Mouse (Mus musculus) lung, embryonic 14.5 days (tissue): ENCODE measurements around the gene Bbs9. TPM values are rescaled to one million over a fixed set of nuclear protein-coding genes. Genes with fewer than 3 reads are reported as not detected.

Experiments
- ATAC-seq: fragments of 200-750 bp; cut with Nextera tagmentation; 2 replicates; pipeline ENCODE4 v1.8.0; 2017; ENCODE audit warnings: mild to moderate bottlenecking, moderate TSS enrichment, moderate library complexity; ENCODE audit not compliant: insufficient read depth
- DNase-seq: peaks from one replicate; pipeline ENCODE4 v3.0.0-alpha.2; 2015
- H3K27ac ChIP-seq: fragments of 300-500 bp; sonication (generic); 2 replicates; pipeline ENCODE4 v1.5.1; 2014; ENCODE audit warnings: low read depth, mild to moderate bottlenecking, moderate library complexity
- H3K27me3 ChIP-seq: fragments of 300-500 bp; sonication (generic); 2 replicates; pipeline ENCODE4 v1.6.1; 2014; ENCODE audit warnings: low read length, control low read depth; ENCODE audit not compliant: insufficient read depth
- H3K36me3 ChIP-seq: fragments of 300-500 bp; sonication (generic); 2 replicates; pipeline ENCODE4 v1.6.1; 2014; ENCODE audit warnings: control low read depth; ENCODE audit not compliant: insufficient read depth
- H3K4me1 ChIP-seq: fragments of 300-500 bp; sonication (generic); 2 replicates; pipeline ENCODE4 v1.6.1; 2014; ENCODE audit warnings: antibody characterized with exemption, control low read depth; ENCODE audit not compliant: insufficient read depth
- H3K4me2 ChIP-seq: fragments of 300-500 bp; sonication (generic); 2 replicates; pipeline ENCODE4 v1.6.1; 2014; ENCODE audit warnings: mild to moderate bottlenecking
- H3K4me3 ChIP-seq: fragments of 300-500 bp; sonication (generic); 2 replicates; pipeline ENCODE4 v1.5.1; 2014; ENCODE audit warnings: low read depth, low read length
- H3K9ac ChIP-seq: fragments of 300-500 bp; sonication (generic); 2 replicates; pipeline ENCODE4 v1.6.1; 2014
- H3K9me3 ChIP-seq: fragments of 300-500 bp; sonication (generic); 2 replicates; pipeline ENCODE4 v1.6.1; 2016; ENCODE audit warnings: low read depth, low read length, control low read depth
- CTCF ChIP-seq: IDR thresholded peaks from 2 replicates; pipeline ENCODE4 v1.5.1; 2016; ENCODE audit warnings: antibody characterized with exemption, low read depth
- WGBS: fragments of 180-500 bp; shearing (Covaris S2); extraction: QIAGEN DNeasy Blood & Tissue Kit; methylation state at CpG from one replicate; pipeline ENCODE4 v1.1.7; 2014; 5-methylcytosine and 5-hydroxymethylcytosine counted together
- polyA plus RNA-seq: library from polyadenylated mRNA; unstranded; fragments of >200 nt; fragmentation: Nextera tagmentation; extraction: Ambion mirVana; gene quantifications from 2 replicates; pipeline ENCODE4 v1.2.1, GENCODE M21; 2014

The Bbs9 gene
- polyA plus RNA-seq, 1 experiment from 2014 or later: 17.1 TPM

DNA sequence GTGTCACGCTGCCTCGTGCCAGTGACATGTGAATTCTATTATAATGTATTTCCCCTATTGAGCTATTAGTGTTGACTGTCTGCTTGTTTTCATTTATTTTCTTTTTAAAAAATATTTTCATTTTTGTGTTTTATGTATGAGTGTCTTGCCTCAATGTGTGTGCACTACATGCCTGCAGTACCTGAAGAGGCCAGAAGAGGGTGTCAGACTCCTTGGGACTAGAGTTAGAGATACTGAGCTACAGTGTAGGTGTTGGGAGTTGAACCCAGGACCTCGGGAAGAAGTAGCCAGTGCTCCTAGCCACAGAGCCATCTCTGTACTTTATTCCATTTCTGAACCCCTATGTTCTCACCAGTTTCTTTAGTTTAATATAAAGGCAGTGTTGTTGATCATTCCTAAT is 176.1 kb downstream of the Bbs9 start:
- ATAC-seq (no peak), DNase-seq (no peak)
- WGBS: 85% methylated on average over 3 of the region's 3 CpGs
- Histone ChIP-seq H3K4me1 (no peaks in the 10 kb centered on the region), H3K27me3 (no peaks in the 10 kb centered on the region), H3K9me3 (no peaks in the 10 kb centered on the region), H3K9ac (no peak overlapping the region), H3K36me3 (no peaks in the 10 kb centered on the region), H3K4me2 (no peak overlapping the region), H3K4me3 (no peak overlapping the region), H3K27ac (no peak overlapping the region)
- peak; percentile 31 for TF ChIP-seq CTCF

DNA sequence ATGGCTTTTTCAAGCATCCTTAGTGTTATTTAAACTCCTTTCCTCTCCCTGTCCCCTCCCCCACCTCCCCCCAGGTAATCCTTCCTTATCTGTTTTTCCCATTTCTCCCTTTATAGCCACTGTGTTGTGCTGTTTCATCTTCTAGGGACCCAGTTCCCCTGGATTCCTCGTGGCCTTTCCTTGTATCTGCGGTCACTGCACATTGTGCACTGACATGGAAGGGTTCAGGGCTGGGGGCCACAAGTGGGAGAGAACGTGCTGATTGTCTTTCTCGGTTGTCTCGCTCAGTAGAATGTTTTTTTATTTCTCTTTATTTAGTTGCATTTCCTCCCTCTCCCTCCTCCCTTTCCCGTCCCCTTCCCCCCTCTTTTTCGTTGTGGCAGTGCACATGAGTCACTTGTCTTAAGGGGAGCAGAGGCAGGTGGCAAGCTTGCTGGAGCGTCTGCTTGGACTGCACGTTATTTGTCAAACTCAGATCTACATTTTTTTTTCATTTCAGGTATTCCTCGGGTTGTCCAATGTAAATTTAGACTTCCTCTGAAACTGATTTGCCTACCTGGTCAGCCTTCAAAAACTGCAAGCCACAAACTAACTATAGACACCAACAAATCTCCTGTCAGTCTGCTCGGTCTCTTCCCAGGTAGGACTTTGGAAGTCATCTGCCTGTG is 179.3 kb downstream of the Bbs9 start:
- H3K27me3 ChIP-seq: no peaks in the 10 kb centered on the region
- no peaks in the 10 kb centered on the region for H3K36me3 ChIP-seq
- DNase-seq (no peak), ATAC-seq (no peak)
- no peak overlapping the region for H3K4me3 ChIP-seq
- TF ChIP-seq CTCF: no peak
- H3K27ac ChIP-seq: no peak overlapping the region
- H3K9ac ChIP-seq: no peak overlapping the region
- no peak overlapping the region for H3K4me2 ChIP-seq
- no peaks in the 10 kb centered on the region for H3K9me3 ChIP-seq
- H3K4me1 ChIP-seq: no peaks in the 10 kb centered on the region
- 62% methylated on average over 11 of the region's 11 CpGs for WGBS

DNA sequence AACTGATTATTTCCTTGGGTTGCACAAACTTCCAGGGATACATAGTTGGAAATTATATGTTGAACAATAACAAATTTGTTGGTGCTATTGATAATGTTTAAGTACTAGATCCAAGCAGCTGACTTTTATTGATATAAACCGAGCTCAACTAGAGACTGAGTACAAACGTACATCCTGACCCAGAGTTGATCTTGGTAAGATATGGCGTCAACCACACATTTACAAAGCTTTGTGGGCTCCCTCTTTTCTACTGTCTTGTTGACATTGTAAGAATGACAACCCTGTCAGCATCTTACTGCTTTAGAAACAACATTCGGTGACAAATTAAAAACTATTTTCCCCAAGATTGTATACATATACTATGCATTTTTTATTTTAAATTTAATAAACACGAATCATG is 181.7 kb downstream of the Bbs9 start:
- no peaks in the 10 kb centered on the region for H3K27me3 ChIP-seq
- ATAC-seq (no peak), DNase-seq (no peak)
- no peak for TF ChIP-seq CTCF
- H3K36me3 ChIP-seq: no peaks in the 10 kb centered on the region
- H3K9me3 ChIP-seq: no peaks in the 10 kb centered on the region
- H3K4me2 ChIP-seq: no peak overlapping the region
- 70% methylated on average over 5 of the region's 5 CpGs for WGBS
- H3K27ac ChIP-seq: no peak overlapping the region
- H3K4me3 ChIP-seq: no peak overlapping the region
- no peak overlapping the region for H3K9ac ChIP-seq
- no peaks in the 10 kb centered on the region for H3K4me1 ChIP-seq

DNA sequence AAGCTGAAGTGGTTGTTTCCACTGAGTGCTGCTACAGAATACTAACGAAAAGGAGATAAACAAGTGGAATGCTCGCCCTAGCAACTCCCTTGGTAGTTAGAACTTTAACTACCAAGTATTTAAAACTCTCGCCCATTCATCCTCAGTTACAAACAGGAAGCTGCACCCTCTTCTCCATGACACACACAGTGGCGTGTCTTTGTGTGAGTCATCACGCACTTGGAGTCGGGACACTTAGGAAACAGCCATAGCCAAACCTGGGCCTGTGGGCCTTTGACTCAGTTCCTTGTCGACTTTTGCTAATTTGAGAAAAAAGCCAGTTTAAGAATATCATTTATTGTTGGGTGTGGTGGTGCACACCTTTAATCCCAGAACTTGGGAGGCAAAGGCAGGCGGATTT is 189.6 kb downstream of the Bbs9 start:
- Histone ChIP-seq H3K9me3 (no peaks in the 10 kb centered on the region), H3K4me3 (no peak overlapping the region), H3K4me2 (no peak overlapping the region), H3K27ac (no peak overlapping the region), H3K36me3 (no peaks in the 10 kb centered on the region), H3K9ac (no peak overlapping the region), H3K27me3 (no peaks in the 10 kb centered on the region), H3K4me1 (no peaks in the 10 kb centered on the region)
- ATAC-seq: no peak
- no peak for TF ChIP-seq CTCF
- DNase-seq: no peak
- 90% methylated on average over 8 of the region's 8 CpGs for WGBS

DNA sequence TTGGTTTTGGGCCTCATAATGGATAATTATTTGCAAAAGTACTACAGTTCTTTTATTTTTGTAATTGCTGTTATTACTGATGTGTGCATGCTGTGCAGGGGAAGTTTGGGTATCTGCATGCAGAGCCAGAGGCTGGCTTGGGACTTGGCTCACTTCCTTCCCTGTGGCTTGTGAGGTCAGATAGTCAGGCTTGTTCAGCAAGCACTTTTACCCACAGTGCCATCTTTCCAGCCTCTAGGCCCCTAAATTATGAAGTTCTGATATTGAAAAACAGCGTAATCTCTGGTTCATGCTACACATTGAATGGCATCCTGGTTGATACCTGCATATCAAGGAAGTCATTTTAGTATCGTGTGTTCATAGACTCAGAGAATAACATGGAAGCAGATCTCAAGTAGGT is 197.4 kb downstream of the Bbs9 start:
- Histone ChIP-seq H3K27ac (no peak overlapping the region), H3K9ac (no peak overlapping the region), H3K4me1 (no peaks in the 10 kb centered on the region), H3K4me2 (no peak overlapping the region), H3K9me3 (no peaks in the 10 kb centered on the region), H3K36me3 (no peaks in the 10 kb centered on the region), H3K27me3 (no peaks in the 10 kb centered on the region), H3K4me3 (no peak overlapping the region)
- WGBS: 90% methylated on average over 2 of the region's 2 CpGs
- no peak for TF ChIP-seq CTCF
- no peak for DNase-seq
- no peak for ATAC-seq

DNA sequence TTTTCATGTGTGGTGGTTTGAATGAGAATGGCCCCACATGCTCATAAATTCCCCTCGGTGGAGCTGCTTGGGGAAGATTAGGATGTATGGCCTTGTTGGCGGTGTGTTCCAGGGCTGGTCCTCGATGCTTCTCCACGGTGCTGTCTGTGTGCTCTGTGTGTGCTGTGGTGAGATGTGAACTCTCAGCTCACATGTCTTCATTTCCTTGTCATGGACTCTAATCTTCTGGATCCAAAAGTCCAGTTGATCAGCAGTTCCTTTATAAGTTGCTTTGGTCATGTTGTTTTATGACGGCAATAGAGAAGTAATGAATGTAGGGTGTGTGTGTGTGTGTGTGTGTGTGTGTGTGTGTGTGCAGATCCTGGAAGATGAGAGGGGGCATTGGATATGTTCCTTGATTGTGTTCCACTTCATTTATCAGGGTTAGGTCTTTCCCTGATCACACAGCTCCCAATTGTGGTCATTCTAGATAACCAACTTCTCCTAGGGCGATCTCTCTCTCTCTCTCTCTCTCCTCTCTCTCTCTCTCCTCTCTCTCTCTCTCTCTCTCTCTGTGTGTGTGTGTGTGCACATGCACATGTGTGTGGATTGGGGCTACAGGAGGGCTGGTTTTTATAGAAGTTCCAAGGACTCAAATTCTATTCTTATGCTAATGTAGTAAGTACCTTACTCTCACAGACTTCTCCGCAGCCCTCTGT is 201.8 kb downstream of the Bbs9 start:
- 92% methylated on average over 7 of the region's 7 CpGs for WGBS
- no peak for TF ChIP-seq CTCF
- H3K9me3 ChIP-seq: no peaks in the 10 kb centered on the region
- no peak overlapping the region for H3K4me3 ChIP-seq
- no peak overlapping the region for H3K4me2 ChIP-seq
- H3K36me3 ChIP-seq: no peaks in the 10 kb centered on the region
- no peak overlapping the region for H3K9ac ChIP-seq
- no peaks in the 10 kb centered on the region for H3K4me1 ChIP-seq
- no peak for ATAC-seq
- DNase-seq: no peak
- no peak overlapping the region for H3K27ac ChIP-seq
- H3K27me3 ChIP-seq: no peaks in the 10 kb centered on the region

DNA sequence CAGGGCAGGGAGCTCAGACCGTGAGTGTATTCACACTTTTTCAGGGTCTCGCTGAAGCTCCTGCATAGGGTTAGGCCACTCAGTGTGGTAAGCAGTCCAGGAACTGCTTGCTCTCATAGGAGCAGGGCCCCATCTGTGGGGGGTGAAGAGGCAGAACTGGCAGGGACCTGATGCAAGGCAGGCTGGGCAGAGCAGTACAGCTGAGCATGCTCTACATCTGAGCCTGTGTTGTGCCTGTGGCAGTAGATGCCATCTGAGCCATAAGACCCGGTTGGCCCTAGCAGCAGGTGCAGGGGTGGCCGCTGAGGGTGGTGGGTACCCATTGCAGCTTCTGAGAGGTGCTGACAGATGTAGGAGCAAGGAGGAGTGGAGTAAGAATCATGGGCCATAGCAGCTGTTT is 202.5 kb downstream of the Bbs9 start:
- Histone ChIP-seq H3K9me3 (no peaks in the 10 kb centered on the region), H3K27me3 (no peaks in the 10 kb centered on the region), H3K9ac (no peak overlapping the region), H3K27ac (no peak overlapping the region), H3K4me3 (no peak overlapping the region), H3K36me3 (no peaks in the 10 kb centered on the region), H3K4me1 (no peaks in the 10 kb centered on the region), H3K4me2 (no peak overlapping the region)
- no peak for TF ChIP-seq CTCF
- ATAC-seq: no peak
- WGBS: 65% methylated on average over 4 of the region's 4 CpGs
- no peak for DNase-seq
